Mouse (Mus musculus): ENCODE data around the gene Hormad2.

Gene Hormad2

DNA sequence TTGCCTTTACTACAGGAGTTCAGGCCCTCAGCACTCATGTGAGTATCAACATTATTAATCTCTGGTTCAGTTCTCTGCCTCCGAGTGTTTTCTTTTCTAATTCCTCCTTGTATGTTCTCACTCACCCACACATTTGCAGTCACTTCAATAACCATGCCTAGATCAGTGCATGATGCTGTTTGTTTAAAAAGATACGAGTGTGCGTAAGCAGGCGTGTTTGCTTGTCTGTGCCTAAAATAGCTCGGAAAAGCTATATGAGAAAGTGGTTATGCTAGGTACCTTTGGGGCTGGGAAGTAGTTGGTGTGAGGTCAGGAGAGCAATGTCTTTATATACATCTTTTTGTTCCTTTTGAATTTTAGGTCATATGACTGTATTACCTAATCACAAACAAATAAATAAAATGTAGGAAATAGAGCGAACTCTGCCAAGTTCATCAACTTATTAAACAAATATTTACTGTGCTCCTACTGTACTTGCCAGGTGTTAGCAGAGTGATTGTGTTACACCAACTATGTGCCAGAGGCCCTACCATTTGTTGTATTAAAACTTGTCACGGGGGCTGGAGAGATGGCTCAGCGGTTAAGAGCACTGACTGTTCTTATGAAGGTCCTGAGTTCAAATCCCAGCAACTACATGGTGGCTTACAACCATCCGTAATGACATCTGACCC, 100.7 kb downstream of the Hormad2 start:
- no peak for DNase-seq (ENCODE audit: low read depth, low spot score)

GRCm38 (mm10) chr11:4339275-4339674, 101.6 kb downstream of the Hormad2 start:
- no peak for DNase-seq (ENCODE audit: low read depth, low spot score)

GRCm38 (mm10) chr11:4336693-4337283, 104.1 kb downstream of the Hormad2 start:
- DNase-seq (ENCODE audit: low read depth, low spot score) = no peak

- no peak for DNase-seq (ENCODE audit: low read depth, low spot score)
Measured at GRCm38 (mm10) chr11:4335810-4336692, 104.9 kb downstream of the Hormad2 start.

- no peak for DNase-seq (ENCODE audit: low read depth, low spot score)
Measured at GRCm38 (mm10) chr11:4332961-4333360, 107.9 kb downstream of the Hormad2 start.

DNA sequence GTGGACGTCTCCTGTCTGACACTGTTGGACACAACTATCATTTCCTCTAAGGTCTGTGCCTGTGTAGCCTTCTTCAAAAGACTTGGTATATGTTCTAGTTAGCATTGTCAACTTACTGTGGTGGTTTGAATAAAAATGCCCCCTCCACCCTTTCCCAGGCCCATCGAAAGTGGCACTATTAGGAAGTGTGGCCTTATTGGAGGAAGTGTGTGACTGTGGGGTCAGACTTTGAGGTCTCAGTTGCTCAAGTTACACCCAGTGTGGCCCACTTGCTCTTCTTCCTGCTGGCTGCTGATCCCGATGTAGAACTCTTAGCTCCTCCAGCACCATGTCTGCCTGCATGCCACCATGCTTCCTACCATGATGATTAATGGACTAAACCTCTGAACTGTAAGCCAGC, 112.7 kb downstream of the Hormad2 start:
- no peak for DNase-seq (ENCODE audit: low read depth, low spot score)

DNA sequence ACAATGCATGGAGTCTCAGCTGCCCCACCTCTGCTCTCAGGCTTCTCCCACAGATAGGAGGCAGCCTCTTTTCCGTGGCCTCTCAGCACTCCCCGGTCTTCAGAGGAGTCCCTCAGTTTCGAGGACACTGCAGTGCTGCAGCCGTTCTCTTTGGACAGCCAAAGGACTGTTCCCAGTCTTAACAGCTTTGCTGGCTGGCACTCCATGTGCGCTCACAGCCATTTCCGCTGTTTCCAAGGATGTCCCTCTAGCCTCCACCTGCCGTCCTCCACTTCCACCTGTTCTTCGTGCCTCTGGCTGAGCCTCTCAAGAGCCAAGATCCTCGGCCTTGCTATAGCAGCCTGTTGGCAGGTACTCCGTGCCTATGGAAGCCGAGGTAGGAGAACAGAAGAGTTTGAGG, 117.4 kb downstream of the Hormad2 start:
- DNase-seq (ENCODE audit: low read depth, low spot score) = no peak

- DNase-seq (ENCODE audit: low read depth, low spot score) = no peak
Measured at GRCm38 (mm10) chr11:4322943-4323342, 118.0 kb downstream of the Hormad2 start.

DNA sequence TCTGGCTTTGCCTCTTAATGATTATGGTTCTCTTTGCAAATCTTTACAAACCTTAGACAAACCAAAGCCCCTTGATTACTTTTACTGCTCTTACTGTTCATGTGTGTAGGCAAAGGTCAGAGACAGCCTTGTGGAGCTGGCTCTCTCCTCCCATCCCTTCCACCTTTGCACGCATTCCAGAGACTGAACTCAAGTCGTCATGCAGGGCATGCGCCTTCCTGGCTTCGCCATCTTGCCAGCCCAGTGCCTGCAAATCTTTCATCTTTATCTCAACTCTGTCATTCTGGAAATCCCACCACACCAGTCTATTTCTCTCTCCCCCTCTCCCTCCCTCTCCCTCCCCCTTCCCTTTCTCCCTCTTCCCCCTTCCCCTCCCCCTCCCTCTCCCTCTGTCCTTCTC, 120.0 kb downstream of the Hormad2 start:
- no peak for DNase-seq (ENCODE audit: low read depth, low spot score)

DNA sequence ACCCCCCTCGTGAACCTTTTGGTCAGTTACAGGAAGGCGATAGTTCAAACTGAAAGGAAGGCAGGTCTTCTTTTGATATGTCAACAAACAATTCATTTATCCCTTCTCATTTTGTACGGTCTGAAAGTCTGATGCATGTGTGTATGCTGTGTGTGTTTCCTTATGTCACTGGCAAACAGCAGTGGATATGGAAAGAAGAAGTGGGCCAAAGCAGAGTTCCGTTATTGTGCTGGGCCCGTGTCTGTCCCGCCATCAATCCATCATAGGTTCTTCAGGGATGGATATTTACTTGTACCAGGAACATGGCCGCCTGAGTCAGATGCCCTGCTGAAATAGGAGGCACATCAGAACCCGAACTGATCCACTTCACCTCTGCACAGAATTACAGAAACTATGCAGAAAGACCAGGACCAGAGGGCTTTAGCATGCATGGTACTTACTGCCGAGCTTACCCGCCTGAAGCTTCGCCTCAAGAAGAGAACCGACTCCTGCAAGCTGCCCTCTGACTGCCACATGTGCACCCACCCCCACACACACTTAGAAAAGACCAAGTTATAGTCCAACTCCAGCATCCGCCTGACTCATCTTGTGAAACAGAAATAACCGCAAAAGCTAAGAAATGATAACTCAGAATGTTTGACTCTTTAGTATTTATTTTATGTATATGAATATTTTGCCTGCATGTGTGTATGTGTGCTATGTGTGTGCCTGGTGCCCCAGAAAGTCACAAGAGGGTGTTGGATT, 121.5 kb downstream of the Hormad2 start:
- peak; percentile 3 for DNase-seq (ENCODE audit: low read depth, low spot score)

GRCm38 (mm10) chr11:4318011-4318410, 122.9 kb downstream of the Hormad2 start:
- no peak for DNase-seq (ENCODE audit: low read depth, low spot score)

- no peak for DNase-seq (ENCODE audit: low read depth, low spot score)
Measured at GRCm38 (mm10) chr11:4317287-4317686, 123.6 kb downstream of the Hormad2 start.

- no peak for DNase-seq (ENCODE audit: low read depth, low spot score)
Measured at GRCm38 (mm10) chr11:4312180-4312579, 128.7 kb downstream of the Hormad2 start.

DNA sequence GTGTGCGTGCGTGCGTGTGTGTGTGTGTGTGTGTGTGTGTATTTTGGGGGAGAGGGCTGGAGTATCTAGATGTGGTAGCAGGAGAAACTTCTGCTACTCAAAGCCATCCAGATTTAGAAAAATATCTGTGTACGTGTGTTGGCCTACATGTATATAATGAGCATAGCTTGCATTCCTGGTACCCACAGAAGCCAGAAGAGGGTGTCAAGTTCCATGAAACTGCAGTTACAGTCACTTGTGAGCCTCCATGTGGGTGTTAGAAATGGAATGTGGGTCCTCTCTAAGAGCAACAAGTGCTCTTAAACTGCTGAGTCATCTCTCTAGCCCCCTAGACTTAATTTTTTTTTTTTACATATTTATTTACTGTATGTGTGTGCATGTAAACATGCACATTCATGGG, 130.6 kb downstream of the Hormad2 start:
- no peak for DNase-seq (ENCODE audit: low read depth, low spot score)

GRCm38 (mm10) chr11:4309613-4310012, 131.3 kb downstream of the Hormad2 start:
- DNase-seq (ENCODE audit: low read depth, low spot score) = no peak

DNA sequence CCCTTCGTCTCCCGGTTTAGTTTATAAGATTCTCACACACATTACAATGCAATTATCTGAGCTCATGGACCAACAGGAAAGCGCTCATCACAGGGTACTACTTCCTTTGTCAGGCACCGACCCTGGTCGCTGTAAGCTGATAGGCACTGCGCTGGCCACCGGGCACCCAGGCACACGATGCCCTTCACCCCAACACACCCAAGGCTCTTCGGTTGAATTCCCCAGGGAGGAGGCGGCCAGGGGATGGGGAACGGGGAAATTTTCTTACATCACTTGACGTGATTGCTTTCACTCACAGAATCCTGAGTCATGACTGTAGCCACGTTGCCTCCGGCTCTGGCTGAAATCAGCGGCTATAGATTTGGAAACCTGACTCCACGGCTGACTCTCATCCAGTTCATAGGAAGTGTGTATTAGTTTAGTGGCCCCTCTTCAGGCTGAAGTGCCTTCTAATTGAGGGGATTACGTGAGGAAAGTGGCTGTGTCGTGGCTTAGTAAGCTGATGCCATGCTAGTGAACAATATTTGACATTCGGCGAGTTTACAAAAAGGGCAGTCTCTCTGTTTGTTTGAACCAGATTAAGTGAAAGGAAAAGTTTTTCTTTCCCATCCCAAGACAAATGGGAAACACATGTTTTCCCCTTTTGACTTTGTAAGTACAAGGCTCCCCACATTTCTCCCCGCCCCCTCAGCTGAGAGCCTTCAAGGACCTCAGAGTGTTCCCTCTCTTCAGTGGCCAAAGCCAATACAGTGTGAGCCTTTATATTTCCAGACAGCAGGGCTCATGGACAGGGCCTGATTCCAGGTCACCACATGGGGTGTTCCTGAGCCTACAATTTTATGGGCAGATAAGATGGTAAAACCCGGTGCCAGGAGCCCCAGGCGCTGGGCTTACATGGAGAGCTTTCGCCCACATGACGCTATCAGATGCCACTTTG, 132.1 kb downstream of the Hormad2 start:
- DNase-seq (ENCODE audit: low read depth, low spot score) = no peak

DNA sequence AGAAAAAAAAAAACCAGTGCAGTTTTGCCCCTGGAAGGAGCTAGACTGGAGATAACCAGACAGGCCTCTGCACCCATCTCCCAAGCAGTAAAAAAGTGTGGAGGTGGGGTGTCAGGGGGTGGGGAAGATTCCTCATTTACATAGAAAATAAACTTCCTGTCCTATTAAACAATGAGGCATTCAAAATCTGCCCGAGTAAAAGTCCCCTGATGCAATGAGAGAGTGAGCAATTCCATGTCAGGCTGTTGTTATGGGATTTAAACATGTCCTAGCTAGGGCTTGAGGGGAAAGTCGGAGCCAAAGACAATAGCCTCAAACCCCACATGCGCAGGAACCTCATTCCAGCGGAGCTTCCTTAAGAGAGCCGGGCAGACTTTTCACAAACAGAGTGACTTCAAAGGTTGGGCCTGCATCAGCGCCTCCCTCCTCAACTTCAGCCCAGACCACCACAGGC, 132.8 kb downstream of the Hormad2 start:
- DNase-seq (ENCODE audit: low read depth, low spot score) = no peak

GRCm38 (mm10) chr11:4306086-4306485, 134.8 kb downstream of the Hormad2 start:
- DNase-seq (ENCODE audit: low read depth, low spot score) = no peak

DNA sequence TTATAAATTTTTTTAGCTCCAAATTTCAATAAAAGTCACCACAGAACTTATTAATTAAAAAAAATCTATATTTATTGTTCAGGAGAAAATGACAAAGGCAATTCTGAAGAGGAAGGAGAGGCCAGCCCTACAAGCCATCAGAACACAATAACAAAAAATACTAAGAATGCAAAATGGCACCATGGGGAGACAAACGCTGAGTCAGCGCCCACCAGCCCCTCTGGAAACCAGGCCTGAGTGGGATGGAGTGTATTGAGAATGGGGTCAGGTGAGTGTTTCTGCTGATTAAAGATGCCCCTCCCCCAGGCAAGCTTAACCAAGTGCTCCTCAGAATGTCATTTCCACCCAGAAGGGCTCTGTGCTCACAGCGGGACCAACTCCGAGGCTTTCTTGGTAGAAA, 135.8 kb downstream of the Hormad2 start:
- no peak for DNase-seq (ENCODE audit: low read depth, low spot score)

DNA sequence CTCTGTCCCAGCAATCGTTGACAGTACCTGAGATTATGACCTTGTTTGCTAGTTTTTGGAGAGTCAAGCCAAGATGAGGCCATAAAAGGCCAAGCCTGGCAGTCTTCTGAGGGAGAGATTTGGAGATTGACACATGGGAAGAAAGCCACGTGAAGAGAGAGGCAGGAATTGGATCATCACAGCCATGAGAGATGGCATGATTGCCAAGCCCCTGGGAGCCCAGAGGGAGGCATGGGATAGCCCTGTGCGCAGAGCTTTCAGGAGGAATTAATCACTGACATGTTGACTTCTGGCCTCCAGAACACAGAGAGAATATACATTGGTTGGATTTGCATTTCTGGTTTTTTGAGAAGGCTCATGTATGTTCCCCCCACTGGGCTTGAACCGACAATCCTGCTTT, 136.7 kb downstream of the Hormad2 start:
- DNase-seq (ENCODE audit: low read depth, low spot score) = no peak

- no peak for DNase-seq (ENCODE audit: low read depth, low spot score)
Measured at GRCm38 (mm10) chr11:4303033-4303432, 137.9 kb downstream of the Hormad2 start.

Data from telencephalon, adult 2 months (tissue).